Mouse (Mus musculus): ENCODE results near the gene Tekt5. TPM values are rescaled to one million over a fixed set of nuclear protein-coding genes. Genes with fewer than 3 reads are reported as not detected.

Tekt5 gene
- polyA plus RNA-seq, 1 experiment from 2014 or later, result 13.3 TPM

GRCm38 (mm10) chr16:10349876-10350275 is 45.4 kb downstream of the Tekt5 start:
- no peak for ATAC-seq (replicated peaks)
- 85% methylated on average over 10 of the region's 10 CpGs for WGBS

DNA sequence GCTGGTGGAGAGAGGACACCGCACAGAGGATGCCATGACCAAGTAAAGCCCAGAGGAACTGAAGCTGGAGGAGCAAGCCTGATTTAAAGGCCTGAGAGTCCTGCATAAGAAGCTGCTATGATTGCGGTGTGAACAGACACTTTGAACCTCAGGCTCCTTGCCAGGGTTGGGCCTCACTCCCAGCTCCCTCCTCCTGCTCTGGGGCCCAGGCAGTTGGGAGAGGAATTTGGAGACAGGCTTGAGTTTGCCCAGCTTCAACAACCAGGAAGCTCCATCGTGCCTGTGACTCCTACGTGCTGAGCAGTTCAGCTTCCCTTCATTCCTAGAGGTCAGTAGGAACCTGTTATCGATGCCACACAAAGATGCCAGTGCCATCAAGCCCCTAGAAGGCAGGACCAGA is 45.9 kb downstream of the Tekt5 start:
- Histone ChIP-seq H3K9me3 (no peaks in the 10 kb centered on the region), H3K27ac (no peak overlapping the region), H3K27me3 (replicated peaks) (no peaks in the 10 kb centered on the region), H3K9ac (no peak overlapping the region), H3K4me1 (no peaks in the 10 kb centered on the region), H3K36me3 (replicated peaks) (no peaks in the 10 kb centered on the region), H3K4me3 (no peak overlapping the region), H3K4me2 (no peak overlapping the region)
- ATAC-seq (replicated peaks), result no peak
- WGBS, result 75% methylated on average over 5 of the region's 5 CpGs

More at GRCm38 (mm10) chr16:10349876-10350275, 45.4 kb downstream of the Tekt5 start:
- Histone ChIP-seq H3K9me3 (no peaks in the 10 kb centered on the region), H3K4me2 (no peak overlapping the region), H3K9ac (no peak overlapping the region), H3K4me3 (no peak overlapping the region), H3K36me3 (replicated peaks) (no peaks in the 10 kb centered on the region), H3K4me1 (no peaks in the 10 kb centered on the region), H3K27ac (no peak overlapping the region), H3K27me3 (replicated peaks) (no peaks in the 10 kb centered on the region)

DNA sequence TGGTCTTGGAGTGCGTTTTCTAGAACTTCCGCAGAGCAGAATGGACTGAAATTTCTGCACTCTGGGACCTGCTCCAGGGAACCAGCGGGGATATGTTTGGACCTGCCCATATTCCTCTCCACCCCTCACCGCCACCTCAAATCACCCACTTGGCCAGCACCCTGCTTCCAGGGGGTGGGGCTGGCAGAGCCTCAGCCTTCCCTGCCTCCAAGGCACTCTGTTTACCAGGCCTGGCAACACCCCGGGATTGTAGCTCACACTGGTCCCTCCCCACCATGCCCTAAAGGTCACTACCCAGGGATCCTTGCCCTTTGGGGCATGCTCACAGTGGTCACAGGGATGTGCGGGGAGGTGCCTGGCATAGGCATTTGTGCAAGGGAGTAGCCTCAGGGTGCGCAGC is 47.7 kb downstream of the Tekt5 start:
- no peak overlapping the region for H3K9ac ChIP-seq
- no peak for ATAC-seq (replicated peaks)
- H3K4me3 ChIP-seq, result no peak overlapping the region
- H3K27ac ChIP-seq, result no peak overlapping the region
- no peaks in the 10 kb centered on the region for H3K4me1 ChIP-seq
- H3K4me2 ChIP-seq, result no peak overlapping the region
- H3K36me3 ChIP-seq (replicated peaks), result no peaks in the 10 kb centered on the region
- H3K27me3 ChIP-seq (replicated peaks), result no peaks in the 10 kb centered on the region
- WGBS, result 89% methylated on average over 7 of the region's 7 CpGs
- H3K9me3 ChIP-seq, result no peaks in the 10 kb centered on the region

DNA sequence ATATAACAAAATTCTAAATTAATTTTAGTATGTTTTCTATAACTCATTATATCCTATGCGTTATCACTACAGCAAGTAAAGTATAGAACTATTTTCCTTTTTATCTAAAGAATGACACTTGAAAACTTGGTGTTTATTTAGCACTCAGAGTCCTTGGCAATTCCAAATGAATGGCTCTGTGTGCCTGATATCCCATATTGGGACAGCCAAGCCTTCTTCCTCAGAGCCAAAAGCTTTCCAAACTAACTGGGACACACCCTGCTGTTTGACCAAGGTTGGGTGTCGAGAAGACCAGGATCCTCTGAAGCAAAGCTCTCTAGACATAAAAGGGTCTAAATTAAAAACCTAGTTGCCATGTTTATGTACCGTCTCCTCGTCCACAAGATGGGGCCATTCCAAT is 54.2 kb downstream of the Tekt5 start:
- Histone ChIP-seq H3K4me2 (no peak overlapping the region), H3K27ac (no peak overlapping the region), H3K4me3 (no peak overlapping the region), H3K4me1 (no peaks in the 10 kb centered on the region), H3K9ac (no peak overlapping the region), H3K36me3 (replicated peaks) (no peaks in the 10 kb centered on the region), H3K9me3 (no peaks in the 10 kb centered on the region), H3K27me3 (replicated peaks) (no peaks in the 10 kb centered on the region)
- no peak for ATAC-seq (replicated peaks)
- 72% methylated on average over 4 of the region's 4 CpGs for WGBS

- Histone ChIP-seq H3K9me3 (no peaks in the 10 kb centered on the region), H3K36me3 (replicated peaks) (no peaks in the 10 kb centered on the region), H3K9ac (no peak overlapping the region), H3K4me1 (no peaks in the 10 kb centered on the region), H3K4me2 (no peak overlapping the region), H3K27me3 (replicated peaks) (no peaks in the 10 kb centered on the region), H3K4me3 (no peak overlapping the region), H3K27ac (no peak overlapping the region)
- WGBS, result 92% methylated on average over 10 of the region's 10 CpGs
- no peak for ATAC-seq (replicated peaks)
Measured at GRCm38 (mm10) chr16:10339930-10340329, 55.4 kb downstream of the Tekt5 start.

DNA sequence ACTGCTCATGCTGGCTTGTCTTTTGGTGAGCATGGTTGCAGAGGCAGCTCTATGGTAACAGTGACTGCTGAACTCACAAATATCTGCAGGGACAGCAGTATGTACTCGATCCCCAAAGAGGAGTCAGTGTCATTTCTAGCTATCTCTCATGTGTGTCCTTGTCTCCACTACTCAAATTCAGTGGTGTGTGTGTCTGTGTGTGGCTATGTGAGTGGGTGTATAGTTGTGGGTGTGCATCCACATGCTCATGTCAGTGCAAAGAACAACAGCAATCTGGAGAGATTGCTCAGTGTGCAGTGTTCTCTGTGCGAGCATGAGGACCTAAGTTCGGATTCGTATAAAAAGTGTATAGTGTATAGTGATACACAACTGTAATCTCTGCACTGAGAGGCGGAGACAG is 56.7 kb downstream of the Tekt5 start:
- Histone ChIP-seq H3K4me1 (no peaks in the 10 kb centered on the region), H3K27me3 (replicated peaks) (no peaks in the 10 kb centered on the region), H3K9ac (no peak overlapping the region), H3K27ac (no peak overlapping the region), H3K4me3 (no peak overlapping the region), H3K9me3 (no peaks in the 10 kb centered on the region), H3K4me2 (no peak overlapping the region), H3K36me3 (replicated peaks) (no peaks in the 10 kb centered on the region)
- 91% methylated on average over 5 of the region's 5 CpGs for WGBS
- no peak for ATAC-seq (replicated peaks)

GRCm38 (mm10) chr16:10337422-10338197 is 57.7 kb downstream of the Tekt5 start:
- H3K27ac ChIP-seq, result no peak overlapping the region
- no peaks in the 10 kb centered on the region for H3K27me3 ChIP-seq (replicated peaks)
- no peak overlapping the region for H3K9ac ChIP-seq
- no peak overlapping the region for H3K4me3 ChIP-seq
- H3K9me3 ChIP-seq, result no peaks in the 10 kb centered on the region
- no peaks in the 10 kb centered on the region for H3K36me3 ChIP-seq (replicated peaks)
- no peak for ATAC-seq (replicated peaks)
- WGBS, result 81% methylated on average over 13 of the region's 13 CpGs
- H3K4me2 ChIP-seq, result no peak overlapping the region
- no peaks in the 10 kb centered on the region for H3K4me1 ChIP-seq

- no peak for ATAC-seq (replicated peaks)
- Histone ChIP-seq H3K4me1 (no peaks in the 10 kb centered on the region), H3K36me3 (replicated peaks) (no peaks in the 10 kb centered on the region), H3K4me3 (no peak overlapping the region), H3K4me2 (no peak overlapping the region), H3K9me3 (no peaks in the 10 kb centered on the region), H3K27me3 (replicated peaks) (no peaks in the 10 kb centered on the region), H3K9ac (no peak overlapping the region), H3K27ac (no peak overlapping the region)
- 93% methylated on average over 19 of the region's 19 CpGs for WGBS
Measured at GRCm38 (mm10) chr16:10336454-10337421, 58.6 kb downstream of the Tekt5 start.

DNA sequence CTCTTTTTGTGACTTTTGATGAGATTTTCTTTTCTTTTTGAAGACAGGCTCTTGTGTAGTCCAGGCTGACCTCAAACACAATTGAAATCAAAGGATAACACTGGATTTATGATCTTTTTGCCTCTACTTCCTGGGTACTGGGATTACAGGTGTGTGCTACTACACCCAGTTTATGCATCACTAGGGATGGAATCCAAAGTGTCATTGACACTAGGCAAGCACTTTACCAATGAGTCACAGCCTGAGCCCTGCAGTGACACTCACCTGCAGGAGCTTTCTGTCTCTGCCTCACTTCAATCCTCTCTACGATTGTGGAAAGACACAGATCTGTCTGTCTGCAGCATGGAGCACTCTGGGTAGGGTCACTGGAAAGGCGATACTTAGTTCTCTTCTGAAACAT is 59.3 kb downstream of the Tekt5 start:
- WGBS, result 90% methylated on average over 2 of the region's 2 CpGs
- H3K4me3 ChIP-seq, result no peak overlapping the region
- no peaks in the 10 kb centered on the region for H3K4me1 ChIP-seq
- H3K36me3 ChIP-seq (replicated peaks), result no peaks in the 10 kb centered on the region
- no peak overlapping the region for H3K27ac ChIP-seq
- no peak overlapping the region for H3K9ac ChIP-seq
- no peaks in the 10 kb centered on the region for H3K9me3 ChIP-seq
- no peak overlapping the region for H3K4me2 ChIP-seq
- ATAC-seq (replicated peaks), result no peak
- H3K27me3 ChIP-seq (replicated peaks), result no peaks in the 10 kb centered on the region

DNA sequence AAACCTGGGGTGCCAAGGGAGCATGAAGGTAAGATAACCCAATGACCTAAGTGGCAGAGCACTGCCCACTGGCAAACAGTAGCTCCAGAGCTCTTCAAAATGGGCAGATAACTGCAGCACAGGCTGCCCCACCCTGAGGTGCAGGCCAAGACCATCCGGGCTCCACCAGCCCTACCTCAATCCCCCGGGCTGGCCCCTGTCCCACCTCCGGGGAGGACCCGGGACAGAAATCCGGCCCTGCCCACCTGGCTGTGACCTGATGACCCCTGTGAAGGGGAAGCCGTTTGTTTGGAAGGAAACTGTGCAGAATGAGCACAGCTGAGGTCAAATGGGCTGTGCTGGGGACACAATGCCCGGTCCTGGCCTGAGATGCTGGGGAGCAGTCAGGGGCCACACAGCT is 62.6 kb downstream of the Tekt5 start:
- H3K27me3 ChIP-seq (replicated peaks), result no peaks in the 10 kb centered on the region
- no peaks in the 10 kb centered on the region for H3K36me3 ChIP-seq (replicated peaks)
- no peak overlapping the region for H3K27ac ChIP-seq
- no peak for ATAC-seq (replicated peaks)
- no peak overlapping the region for H3K9ac ChIP-seq
- H3K4me1 ChIP-seq, result no peaks in the 10 kb centered on the region
- WGBS, result 64% methylated on average over 7 of the region's 7 CpGs
- no peak overlapping the region for H3K4me3 ChIP-seq
- no peak overlapping the region for H3K4me2 ChIP-seq
- H3K9me3 ChIP-seq, result no peaks in the 10 kb centered on the region

DNA sequence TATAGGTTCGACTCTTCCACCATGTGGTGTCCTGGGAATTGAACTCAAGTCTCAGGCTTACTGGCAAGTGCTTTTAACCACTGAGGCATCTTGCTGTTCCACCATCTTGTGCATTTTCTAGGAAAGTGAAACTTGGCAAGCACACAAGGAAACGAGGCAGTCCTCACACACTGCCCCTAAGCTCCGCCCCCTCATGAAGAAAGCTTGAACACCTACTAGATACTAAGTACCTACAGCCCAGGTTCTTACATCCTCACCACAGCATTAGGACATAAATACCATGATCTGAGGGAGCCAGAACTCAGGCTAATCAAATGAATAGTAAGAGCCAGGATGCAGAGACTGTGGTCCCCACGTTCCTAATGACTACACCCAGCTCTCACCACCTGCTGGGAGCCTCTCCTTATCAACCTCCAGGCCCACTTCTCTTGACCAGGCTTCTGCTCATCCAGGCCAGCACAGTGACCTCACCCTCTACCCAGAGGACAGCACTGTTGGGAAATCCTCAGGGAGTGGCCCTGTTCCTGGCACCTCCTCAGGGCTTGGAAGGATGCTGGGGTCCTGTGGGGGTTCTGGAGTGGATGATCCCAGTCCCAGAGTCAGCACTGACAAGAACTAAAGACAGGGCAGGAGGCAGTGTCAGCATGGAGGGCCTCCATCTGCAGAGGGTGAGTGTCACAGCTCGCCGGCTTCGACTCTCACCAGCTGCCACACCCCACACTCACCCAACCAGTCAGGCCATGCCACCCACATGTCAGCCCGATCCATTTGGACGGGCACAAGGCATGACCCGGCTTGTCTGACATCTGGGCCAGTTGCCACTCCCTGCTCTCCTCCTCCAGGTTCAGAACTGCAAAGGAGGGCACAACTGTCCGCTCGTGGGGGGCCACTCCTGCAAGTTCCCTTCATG is 64.4 kb downstream of the Tekt5 start:
- Histone ChIP-seq H3K4me3 (no peak overlapping the region), H3K36me3 (replicated peaks) (no peaks in the 10 kb centered on the region), H3K9me3 (no peaks in the 10 kb centered on the region), H3K27me3 (replicated peaks) (no peaks in the 10 kb centered on the region), H3K9ac (no peak overlapping the region), H3K4me1 (no peaks in the 10 kb centered on the region), H3K27ac (no peak overlapping the region), H3K4me2 (no peak overlapping the region)
- no peak for ATAC-seq (replicated peaks)
- WGBS, result 79% methylated on average over 12 of the region's 12 CpGs
